ENCODE assay signal across 8 mouse cellular contexts in the genomic region with DNA sequence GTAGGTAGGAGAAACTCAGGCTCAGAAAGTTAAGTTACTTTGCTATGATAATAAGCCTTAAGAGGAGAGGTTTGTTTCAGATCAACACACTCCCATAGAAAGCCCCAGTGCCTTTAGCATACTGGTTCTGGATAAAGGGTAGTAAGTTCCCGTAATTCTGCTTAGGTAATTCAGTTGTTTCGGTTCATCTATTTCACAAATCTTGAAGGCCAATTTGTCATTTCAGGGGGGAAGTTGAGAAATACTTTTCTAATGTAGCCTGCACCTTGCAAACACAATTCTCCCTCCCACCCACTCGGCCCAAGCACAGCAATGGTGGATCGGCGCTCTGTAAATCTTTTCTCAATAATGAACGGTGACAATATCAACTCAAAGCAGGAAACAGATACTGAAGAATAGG. TPM values are rescaled to one million over a fixed set of nuclear protein-coding genes. Genes with fewer than 3 reads are reported as not detected.
DNase-seq lines count a peak whose midpoint lies in the region; ATAC-seq lines count a peak whose summit lies in the region.

No protein-coding gene starts in this region.

- H3K36me3 ChIP-seq in hindbrain, embryonic 14.5 days (replicated peaks; ENCODE audit: control insufficient read depth, insufficient read depth): no peaks in the 10 kb centered on the region

- peak; percentile 82 for DNase-seq in heart, adult 11 months
- DNase-seq in heart, postnatal 4 days: no peak
- peak; percentile 26 for DNase-seq in MEL-GATA-1-ER (ENCODE audit: extremely low read depth, low read depth)
- no peak for DNase-seq in hindbrain, embryonic 14.5 days (ENCODE audit: low spot score)
- DNase-seq in right cerebral cortex, postnatal 25 days: no peak
- DNase-seq in frontal cortex, postnatal 25 days (ENCODE audit: low spot score in 2 of 2): no peak
- no peak for DNase-seq in ovary, postnatal 36 days (ENCODE audit: low spot score)

- ATAC-seq in hindbrain, embryonic 14.5 days (ENCODE audit: low FRiP score): no peak
- ATAC-seq in megakaryocyte progenitor cell, adult 5-6 weeks (replicated peaks; ENCODE audit: poor library complexity): peak; percentile 59

- WGBS in hindbrain, embryonic 14.5 days: 88% methylated on average over 6 of the region's 6 CpGs

- H3K4me3 ChIP-seq in hindbrain, embryonic 14.5 days (replicated peaks; ENCODE audit: low read length): peak overlapping the region; percentile 83; the same call in 1 of the 2 replicates

- H3K9ac ChIP-seq in hindbrain, embryonic 14.5 days: no peak overlapping the region

- H3K4me2 ChIP-seq in hindbrain, embryonic 14.5 days (replicated peaks): peak overlapping the region; percentile 98

- no peaks in the 10 kb centered on the region for H3K9me3 ChIP-seq in hindbrain, embryonic 14.5 days (ENCODE audit: control insufficient read depth, low read length)

- no peak overlapping the region for H3K27ac ChIP-seq in hindbrain, embryonic 14.5 days

- H3K4me1 ChIP-seq in hindbrain, embryonic 14.5 days (replicated peaks; ENCODE audit: control insufficient read depth, insufficient read depth, low read length): no peaks in the 10 kb centered on the region

- no peaks in the 10 kb centered on the region for H3K27me3 ChIP-seq in hindbrain, embryonic 14.5 days (ENCODE audit: control insufficient read depth, insufficient read depth, low read length)

RNA-seq across cellular contexts. Expression of gene Gyg, which starts 0.4 kb away (rescaled TPM):
- 100 to 1,000 TPM; 226 to 231 TPM for total RNA-seq in heart, postnatal 4 days (2021)
- polyA plus RNA-seq in hindbrain, embryonic 14.5 days (2014; fragmentation: Nextera tagmentation; extraction: Ambion mirVana): 64.9 and 79.5 TPM in 2 replicates
- 156 and 166 TPM in 2 replicates for total RNA-seq in megakaryocyte progenitor cell, adult 5-6 weeks (2015)
- 42.3 and 48.5 TPM in 2 replicates for total RNA-seq in megakaryocyte progenitor cell, adult 5-6 weeks (2017)

Comparison
In these comparisons a context has a peak if more than half of its experiments do, and no peak if none do; other contexts are left out.
1. DNase-seq: peak in heart, adult 11 months (single experiment) and MEL-GATA-1-ER (single experiment); none in heart, postnatal 4 days (single experiment), hindbrain, embryonic 14.5 days (single experiment), right cerebral cortex, postnatal 25 days (single experiment), frontal cortex, postnatal 25 days (0 of 2) and ovary, postnatal 36 days (single experiment).